Mouse (Mus musculus): ENCODE data around the gene Olfr1472. TPM values are rescaled to one million over a fixed set of nuclear protein-coding genes. Genes with fewer than 3 reads are reported as not detected.
"Not testable (repeated sequence)": the region's sequence is repeated elsewhere in the genome, so short reads cannot be mapped to it uniquely, and the experiment has no call there.

The Olfr1472 gene
- polyA plus RNA-seq (2015; fragmentation: Nextera tagmentation; extraction: Ambion mirVana): not detected in 2 replicates

DNA sequence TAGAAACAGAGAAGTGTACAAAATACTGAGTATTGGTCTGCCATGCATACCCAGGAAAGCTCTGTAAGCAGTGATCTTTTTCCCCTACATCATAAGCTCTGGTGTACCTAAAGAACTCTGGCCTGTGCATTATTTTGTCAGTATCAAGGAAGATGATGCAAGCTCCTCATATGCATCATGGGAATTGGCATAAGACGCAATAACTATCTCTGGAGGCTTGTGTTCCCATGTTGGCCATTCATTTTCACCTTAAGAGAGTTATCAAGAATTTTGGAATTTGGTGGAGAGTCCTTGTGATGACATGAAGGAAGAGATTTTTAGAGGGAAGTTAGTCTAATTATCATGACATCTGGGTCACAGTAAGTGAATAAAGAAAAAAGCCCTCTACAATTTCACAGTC, at the start of gene Olfr1472:
Gene Olfr1472 (minus strand): TSS at position 101 of the 400 bp plus-strand sequence.
- DNase-seq: no peak
- TF ChIP-seq CTCF (IDR thresholded peaks at IDR 0.05; ENCODE audit: low read depth) (no peak), EP300 (IDR thresholded peaks at IDR 0.05; ENCODE audit: low read depth) (no peak)

DNA sequence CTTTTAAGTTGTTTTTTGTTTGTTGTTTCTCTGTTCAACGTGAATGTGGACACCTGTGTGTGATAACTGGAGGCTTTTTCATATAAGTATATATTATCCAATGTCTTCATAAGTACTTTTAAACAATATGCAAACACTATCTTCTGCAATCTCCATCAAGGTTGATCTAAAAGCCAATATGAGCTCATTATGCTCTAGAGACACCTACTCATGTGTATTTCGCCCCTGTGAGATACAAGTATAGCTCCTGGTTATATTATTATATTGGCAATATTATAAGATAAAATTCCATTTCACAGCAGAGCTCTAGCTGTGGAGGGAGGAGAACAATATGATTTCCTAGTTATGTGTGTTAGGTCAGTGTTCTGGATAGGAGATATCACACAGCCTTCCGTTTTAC, 44.4 kb upstream of the Olfr1472 start, which contains the start of gene Olfr1477:
Gene Olfr1477 (plus strand): TSS at position 301 of the 400 bp plus-strand sequence.
- no peak within 1 kb of the TSS for H3K9ac ChIP-seq (replicated peaks)
- no peak within 1 kb of the TSS for H3K27ac ChIP-seq (ENCODE audit: low read depth)
- H3K9me3 ChIP-seq (ENCODE audit: low read length): no peaks in the 10 kb centered on the region
- TF ChIP-seq CTCF (IDR thresholded peaks at IDR 0.05; ENCODE audit: low read depth): no peak
- TF ChIP-seq EP300 (IDR thresholded peaks at IDR 0.05; ENCODE audit: low read depth): no peak
- no peaks in the 10 kb centered on the region for H3K4me1 ChIP-seq (ENCODE audit: insufficient read depth)
- no peak within 1 kb of the TSS for H3K4me2 ChIP-seq (ENCODE audit: low read depth, low read length)
- ATAC-seq (no peak), DNase-seq (no peak)
- 56% methylated on average over 3 of the region's 3 CpGs for WGBS (ENCODE audit: insufficient replicate concordance)
- no peaks in the 10 kb centered on the region for H3K36me3 ChIP-seq (replicated peaks; ENCODE audit: insufficient read depth, low read length)
- no peak within 1 kb of the TSS for H3K4me3 ChIP-seq (ENCODE audit: low read depth, low read length)
- H3K27me3 ChIP-seq (ENCODE audit: insufficient read depth, low read length): no peaks in the 10 kb centered on the region

More for the DNA sequence above, at the start of gene Olfr1472:
- no peaks in the 10 kb centered on the region for H3K4me1 ChIP-seq (ENCODE audit: insufficient read depth)
- no peak within 1 kb of the TSS for H3K9ac ChIP-seq (replicated peaks)
- ATAC-seq: no peak
- no peaks in the 10 kb centered on the region for H3K36me3 ChIP-seq (replicated peaks; ENCODE audit: insufficient read depth, low read length)
- 75% methylated on average over 1 of the region's 1 CpGs for WGBS (ENCODE audit: insufficient replicate concordance)
- no peaks in the 10 kb centered on the region for H3K9me3 ChIP-seq (ENCODE audit: low read length)
- H3K27ac ChIP-seq (ENCODE audit: low read depth): no peak within 1 kb of the TSS
- H3K4me3 ChIP-seq (ENCODE audit: low read depth, low read length): no peak within 1 kb of the TSS
- no peak within 1 kb of the TSS for H3K4me2 ChIP-seq (ENCODE audit: low read depth, low read length)
- H3K27me3 ChIP-seq (ENCODE audit: insufficient read depth, low read length): no peaks in the 10 kb centered on the region

DNA sequence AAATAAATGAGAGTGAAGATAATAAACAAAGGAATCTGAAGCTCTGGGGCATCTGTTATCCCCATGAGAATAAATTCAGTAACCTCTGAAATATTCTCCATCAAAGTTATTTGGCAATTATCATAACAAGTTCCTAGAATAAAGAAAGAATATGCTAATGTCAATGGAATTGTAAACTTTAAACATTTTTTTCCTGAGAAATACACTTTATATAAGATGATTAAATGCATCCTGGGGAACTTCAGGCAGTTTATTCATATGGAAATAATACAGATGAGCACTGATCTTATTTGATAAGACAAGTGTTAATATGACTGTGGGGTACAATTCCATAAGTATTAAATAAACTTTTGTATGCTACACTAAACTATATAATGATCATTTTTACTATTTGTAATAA, 24.2 kb upstream of the Olfr1472 start, which contains the start of gene Olfr1475:
Gene Olfr1475 (minus strand): TSS at position 101 of the 400 bp plus-strand sequence.
- Histone ChIP-seq H3K4me2 (ENCODE audit: low read depth, low read length) (no peak within 1 kb of the TSS), H3K4me3 (ENCODE audit: low read depth, low read length) (no peak within 1 kb of the TSS), H3K9me3 (ENCODE audit: low read length) (no peaks in the 10 kb centered on the region), H3K36me3 (replicated peaks; ENCODE audit: insufficient read depth, low read length) (no peaks in the 10 kb centered on the region), H3K4me1 (ENCODE audit: insufficient read depth) (no peaks in the 10 kb centered on the region), H3K27ac (ENCODE audit: low read depth) (no peak within 1 kb of the TSS), H3K9ac (replicated peaks) (no peak within 1 kb of the TSS), H3K27me3 (ENCODE audit: insufficient read depth, low read length) (no peaks in the 10 kb centered on the region)
- TF ChIP-seq CTCF (IDR thresholded peaks at IDR 0.05; ENCODE audit: low read depth) (no peak), EP300 (IDR thresholded peaks at IDR 0.05; ENCODE audit: low read depth) (no peak)
- ATAC-seq: no peak
- DNase-seq: no peak

DNA sequence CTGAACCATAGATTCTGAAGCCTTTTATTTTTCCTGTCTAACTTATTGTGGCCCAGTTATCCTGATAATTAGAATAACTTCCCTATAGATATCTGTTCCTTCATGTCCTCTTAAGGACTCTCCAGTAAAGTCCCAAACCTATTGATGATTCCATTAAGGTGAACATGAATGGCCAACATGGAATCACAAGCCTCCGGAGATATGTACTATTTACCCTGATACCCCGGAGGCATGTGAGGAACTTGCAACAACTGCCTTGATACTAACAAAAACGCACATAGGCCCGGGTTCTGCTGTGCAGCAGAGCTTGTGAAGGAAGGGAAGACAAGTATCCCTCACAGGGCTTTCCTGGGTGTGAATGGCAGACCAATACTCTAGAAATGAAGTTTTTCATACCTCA, 13.4 kb upstream of the Olfr1472 start, which contains the start of gene Olfr1474:
Gene Olfr1474 (plus strand): TSS at position 301 of the 400 bp plus-strand sequence.
- H3K27me3 ChIP-seq (ENCODE audit: insufficient read depth, low read length); H3K4me1 ChIP-seq (ENCODE audit: insufficient read depth); H3K9me3 ChIP-seq (ENCODE audit: low read length); H3K27ac ChIP-seq (ENCODE audit: low read depth); H3K9ac ChIP-seq (replicated peaks); H3K4me2 ChIP-seq (ENCODE audit: low read depth, low read length); DNase-seq; ATAC-seq; H3K36me3 ChIP-seq (replicated peaks; ENCODE audit: insufficient read depth, low read length); H3K4me3 ChIP-seq (ENCODE audit: low read depth, low read length): not testable (repeated sequence)
- 68% methylated on average over 4 of the region's 4 CpGs for WGBS (ENCODE audit: insufficient replicate concordance)

DNA sequence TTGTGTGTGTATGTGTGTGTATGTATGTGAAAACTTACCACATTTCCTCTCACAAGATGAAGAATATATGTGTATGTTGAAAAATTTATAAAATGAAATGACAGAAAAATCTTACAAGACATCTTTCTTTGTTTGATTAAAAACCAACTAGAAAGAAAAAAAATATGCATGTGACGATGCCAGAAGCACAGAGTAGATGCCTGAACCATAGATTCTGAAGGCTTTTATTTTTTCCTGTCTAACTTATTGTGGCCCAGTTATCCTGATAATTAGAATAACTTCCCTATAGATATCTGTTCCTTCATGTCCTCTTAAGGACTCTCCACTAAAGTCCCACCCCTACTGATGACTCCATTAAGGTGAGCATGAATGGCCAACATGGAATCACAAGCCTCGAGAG, 12.8 kb downstream of the Olfr1472 start, which contains the start of gene Olfr1471:
Gene Olfr1471 (plus strand): TSS at position 301 of the 400 bp plus-strand sequence.
- WGBS (ENCODE audit: insufficient replicate concordance): 61% methylated on average over 2 of the region's 2 CpGs
- H3K27ac ChIP-seq (ENCODE audit: low read depth): not testable (repeated sequence)

DNA sequence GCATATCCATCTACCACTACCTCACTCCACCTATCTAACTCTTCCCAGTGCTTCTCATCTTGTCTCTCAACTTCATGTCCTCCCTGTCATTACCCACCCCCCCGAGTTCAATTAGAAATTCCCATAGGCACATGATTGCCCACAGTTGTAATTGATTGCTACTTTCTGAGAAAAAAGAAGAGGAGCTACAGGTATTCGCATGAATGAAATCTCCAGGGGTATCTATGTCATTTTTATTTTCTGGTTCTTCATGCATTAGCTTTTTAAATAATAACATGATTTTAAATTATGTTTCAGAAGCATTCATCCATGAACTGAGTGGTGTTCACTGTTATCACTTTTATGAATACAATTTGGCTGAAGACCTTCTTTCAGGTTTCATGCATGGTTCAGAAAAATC, 48.3 kb downstream of the Olfr1472 start, which contains the start of gene Olfr1469:
Gene Olfr1469 (plus strand): TSS at position 301 of the 400 bp plus-strand sequence.
- no peaks in the 10 kb centered on the region for H3K27me3 ChIP-seq (ENCODE audit: insufficient read depth, low read length)

More for the DNA sequence above, 12.8 kb downstream of the Olfr1472 start, which contains the start of gene Olfr1471:
- DNase-seq; H3K4me1 ChIP-seq (ENCODE audit: insufficient read depth); H3K4me3 ChIP-seq (ENCODE audit: low read depth, low read length); H3K4me2 ChIP-seq (ENCODE audit: low read depth, low read length); H3K27me3 ChIP-seq (ENCODE audit: insufficient read depth, low read length); H3K9me3 ChIP-seq (ENCODE audit: low read length); H3K9ac ChIP-seq (replicated peaks); ATAC-seq; H3K36me3 ChIP-seq (replicated peaks; ENCODE audit: insufficient read depth, low read length): not testable (repeated sequence)

More for the DNA sequence above, 48.3 kb downstream of the Olfr1472 start, which contains the start of gene Olfr1469:
- Histone ChIP-seq H3K4me3 (ENCODE audit: low read depth, low read length) (no peak within 1 kb of the TSS), H3K36me3 (replicated peaks; ENCODE audit: insufficient read depth, low read length) (no peaks in the 10 kb centered on the region), H3K4me1 (ENCODE audit: insufficient read depth) (no peaks in the 10 kb centered on the region), H3K27ac (ENCODE audit: low read depth) (no peak within 1 kb of the TSS), H3K9me3 (ENCODE audit: low read length) (no peaks in the 10 kb centered on the region), H3K9ac (replicated peaks) (no peak within 1 kb of the TSS), H3K4me2 (ENCODE audit: low read depth, low read length) (no peak within 1 kb of the TSS)
- 75% methylated on average over 2 of the region's 2 CpGs for WGBS (ENCODE audit: insufficient replicate concordance)
- DNase-seq (no peak), ATAC-seq (no peak)
- no peak for TF ChIP-seq EP300 (IDR thresholded peaks at IDR 0.05; ENCODE audit: low read depth)
- TF ChIP-seq CTCF (IDR thresholded peaks at IDR 0.05; ENCODE audit: low read depth): no peak

Other genes with a start within 250 kb of the Olfr1472 start
- not detected in 2 replicates for gene Olfr1463, start 224.8 kb downstream of the Olfr1472 start, polyA plus RNA-seq (2015; fragmentation: Nextera tagmentation; extraction: Ambion mirVana)
- not detected in 2 replicates for gene Olfr1465, start 140.5 kb downstream of the Olfr1472 start, polyA plus RNA-seq (2015; fragmentation: Nextera tagmentation; extraction: Ambion mirVana)
- not detected in 2 replicates for gene Olfr1466, start 117.2 kb downstream of the Olfr1472 start, polyA plus RNA-seq (2015; fragmentation: Nextera tagmentation; extraction: Ambion mirVana)
- gene Olfr1467, start 93.8 kb downstream of the Olfr1472 start, polyA plus RNA-seq (2015; fragmentation: Nextera tagmentation; extraction: Ambion mirVana): not detected in 2 replicates
- gene Olfr1469, start 48.2 kb downstream of the Olfr1472 start, polyA plus RNA-seq (2015; fragmentation: Nextera tagmentation; extraction: Ambion mirVana): not detected in 2 replicates
- gene Olfr1471, start 12.7 kb downstream of the Olfr1472 start, polyA plus RNA-seq (2015; fragmentation: Nextera tagmentation; extraction: Ambion mirVana): not detected in 2 replicates
- gene Olfr1474, start 13.5 kb upstream of the Olfr1472 start, polyA plus RNA-seq (2015; fragmentation: Nextera tagmentation; extraction: Ambion mirVana): not detected in 2 replicates
- not detected in 2 replicates for gene Olfr1475, start 24.1 kb upstream of the Olfr1472 start, polyA plus RNA-seq (2015; fragmentation: Nextera tagmentation; extraction: Ambion mirVana)
- not detected in 2 replicates for gene Olfr1477, start 44.5 kb upstream of the Olfr1472 start, polyA plus RNA-seq (2015; fragmentation: Nextera tagmentation; extraction: Ambion mirVana)
- gene Olfr1480, start 71.8 kb upstream of the Olfr1472 start, polyA plus RNA-seq (2015; fragmentation: Nextera tagmentation; extraction: Ambion mirVana): not detected in 2 replicates
- gene Olfr1484, start 127.4 kb upstream of the Olfr1472 start, polyA plus RNA-seq (2015; fragmentation: Nextera tagmentation; extraction: Ambion mirVana): not detected in 2 replicates
- gene Olfr1487, start 161.3 kb upstream of the Olfr1472 start, polyA plus RNA-seq (2015; fragmentation: Nextera tagmentation; extraction: Ambion mirVana): not detected in 2 replicates
- gene Olfr1489, start 175.5 kb upstream of the Olfr1472 start, polyA plus RNA-seq (2015; fragmentation: Nextera tagmentation; extraction: Ambion mirVana): not detected in 2 replicates
- gene Olfr1490, start 195.0 kb upstream of the Olfr1472 start, polyA plus RNA-seq (2015; fragmentation: Nextera tagmentation; extraction: Ambion mirVana): not detected in 2 replicates
- gene Olfr1491, start 241.2 kb upstream of the Olfr1472 start, polyA plus RNA-seq (2015; fragmentation: Nextera tagmentation; extraction: Ambion mirVana): not detected in 2 replicates

All from liver, postnatal 0 days (tissue).